Mouse (Mus musculus) lung, postnatal 0 days (tissue): ENCODE results near the gene Adcy5.

Experiments used
- CTCF ChIP-seq: IDR thresholded peaks from 2 replicates; pipeline ENCODE4 v1.5.1; 2016; ENCODE audit warnings: antibody characterized with exemption, mild to moderate bottlenecking
- EP300 ChIP-seq: IDR thresholded peaks from 2 replicates; pipeline ENCODE4 v1.6.1; 2016; ENCODE audit warnings: antibody characterized with exemption, mild to moderate bottlenecking, control low read depth

GRCm38 (mm10) chr16:35190777-35191176, 36.1 kb downstream of the Adcy5 start:
- TF ChIP-seq CTCF, result no peak
- no peak for TF ChIP-seq EP300
